Mouse (Mus musculus): ENCODE results near the gene Myo1d.

DNA sequence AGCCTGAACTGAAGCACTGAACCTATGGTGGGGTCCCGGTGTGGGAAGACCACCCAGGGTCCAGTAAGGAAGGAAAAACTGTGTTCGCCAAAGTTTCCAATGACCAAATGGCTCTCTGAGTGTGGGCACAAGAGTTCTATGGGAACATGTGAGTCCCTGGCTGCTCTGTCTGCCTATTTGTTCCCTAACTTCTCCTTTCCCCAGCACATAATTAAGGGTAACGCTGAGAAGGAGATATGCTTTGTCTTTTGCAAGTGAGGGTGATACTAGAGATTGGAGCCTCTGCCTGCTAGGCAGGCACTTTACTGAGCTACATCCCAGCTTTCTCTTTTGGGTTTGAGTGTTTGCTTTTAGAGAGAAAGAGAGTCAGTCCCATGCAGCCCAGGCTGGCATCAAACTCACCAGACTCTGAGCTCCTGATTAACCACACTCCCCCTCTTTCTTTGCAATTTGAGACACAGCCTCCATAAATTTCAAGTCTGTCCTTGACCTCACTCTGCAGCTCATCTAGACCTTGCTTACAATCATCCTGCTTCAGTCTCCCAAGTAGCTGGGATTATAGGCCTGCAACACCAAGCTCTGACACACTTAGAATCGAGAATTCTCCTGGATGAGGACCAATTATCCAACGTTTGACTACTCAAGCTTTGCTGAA is 8.1 kb downstream of the Myo1d start:
- no peak for TF ChIP-seq CTCF (IDR thresholded peaks at IDR 0.05; ENCODE audit: borderline replicate concordance, control insufficient read depth, extremely low read depth, insufficient read depth, low read length, poor library complexity)
- no peak for TF ChIP-seq POLR2A (IDR thresholded peaks at IDR 0.05; ENCODE audit: control insufficient read depth, extremely low read depth, insufficient read depth, low read length, poor library complexity)
